Mouse (Mus musculus): ENCODE measurements around the gene Boc. TPM values are rescaled to one million over a fixed set of nuclear protein-coding genes. Genes with fewer than 3 reads are reported as not detected.
"Not testable (repeated sequence)": the region's sequence is repeated elsewhere in the genome, so short reads cannot be mapped to it uniquely, and the experiment has no call there.

Boc gene
- polyA plus RNA-seq, 1 experiment from 2014 or later: 12.1 TPM

GRCm38 (mm10) chr16:44479852-44480251 is 78.8 kb downstream of the Boc start:
- no peak overlapping the region for H3K27ac ChIP-seq (ENCODE audit: low read depth, low read length)
- H3K9ac ChIP-seq (ENCODE audit: low read depth, low read length): no peak overlapping the region
- 70% methylated on average over 14 of the region's 14 CpGs for WGBS
- H3K27me3 ChIP-seq (replicated peaks; ENCODE audit: control insufficient read depth, insufficient read depth, low read length): no peaks in the 10 kb centered on the region; the same call in 1 of the 2 replicates
- no peaks in the 10 kb centered on the region; the same call in 1 of the 2 replicates for H3K36me3 ChIP-seq (ENCODE audit: control insufficient read depth, insufficient read depth, low read length)
- ATAC-seq: no peak
- no peaks in the 10 kb centered on the region for H3K9me3 ChIP-seq (ENCODE audit: control insufficient read depth, low read length)
- H3K4me1 ChIP-seq (ENCODE audit: control insufficient read depth, insufficient read depth, low read depth, low read length): peaks cover 6% of the 10 kb centered on the region
- no peak overlapping the region for H3K4me3 ChIP-seq (ENCODE audit: low read length)
- no peak overlapping the region for H3K4me2 ChIP-seq (ENCODE audit: low read length)

- no peak for ATAC-seq
- Histone ChIP-seq H3K4me2 (ENCODE audit: low read length) (peak overlapping the region; percentile 30), H3K36me3 (ENCODE audit: control insufficient read depth, insufficient read depth, low read length) (no peaks in the 10 kb centered on the region; the same call in 1 of the 2 replicates), H3K27ac (ENCODE audit: low read depth, low read length) (no peak overlapping the region), H3K9me3 (ENCODE audit: control insufficient read depth, low read length) (no peaks in the 10 kb centered on the region), H3K4me3 (ENCODE audit: low read length) (no peak overlapping the region), H3K9ac (ENCODE audit: low read depth, low read length) (peak overlapping the region; percentile 17), H3K4me1 (ENCODE audit: control insufficient read depth, insufficient read depth, low read depth, low read length) (peaks cover 6% of the 10 kb centered on the region), H3K27me3 (replicated peaks; ENCODE audit: control insufficient read depth, insufficient read depth, low read length) (no peaks in the 10 kb centered on the region; the same call in 1 of the 2 replicates)
- 47% methylated on average over 18 of the region's 18 CpGs for WGBS
Measured at GRCm38 (mm10) chr16:44478767-44479166, 79.9 kb downstream of the Boc start.

- Histone ChIP-seq H3K4me3 (ENCODE audit: low read length) (no peak overlapping the region), H3K27me3 (replicated peaks; ENCODE audit: control insufficient read depth, insufficient read depth, low read length) (no peaks in the 10 kb centered on the region), H3K4me1 (ENCODE audit: control insufficient read depth, insufficient read depth, low read depth, low read length) (no peaks in the 10 kb centered on the region; the same call in 1 of the 2 replicates), H3K27ac (ENCODE audit: low read depth, low read length) (no peak overlapping the region), H3K36me3 (ENCODE audit: control insufficient read depth, insufficient read depth, low read length) (no peaks in the 10 kb centered on the region), H3K4me2 (ENCODE audit: low read length) (no peak overlapping the region), H3K9me3 (ENCODE audit: control insufficient read depth, low read length) (no peaks in the 10 kb centered on the region), H3K9ac (ENCODE audit: low read depth, low read length) (no peak overlapping the region)
- no peak for ATAC-seq
- 89% methylated on average over 11 of the region's 11 CpGs for WGBS
Measured at GRCm38 (mm10) chr16:44475682-44476375, 82.9 kb downstream of the Boc start.

DNA sequence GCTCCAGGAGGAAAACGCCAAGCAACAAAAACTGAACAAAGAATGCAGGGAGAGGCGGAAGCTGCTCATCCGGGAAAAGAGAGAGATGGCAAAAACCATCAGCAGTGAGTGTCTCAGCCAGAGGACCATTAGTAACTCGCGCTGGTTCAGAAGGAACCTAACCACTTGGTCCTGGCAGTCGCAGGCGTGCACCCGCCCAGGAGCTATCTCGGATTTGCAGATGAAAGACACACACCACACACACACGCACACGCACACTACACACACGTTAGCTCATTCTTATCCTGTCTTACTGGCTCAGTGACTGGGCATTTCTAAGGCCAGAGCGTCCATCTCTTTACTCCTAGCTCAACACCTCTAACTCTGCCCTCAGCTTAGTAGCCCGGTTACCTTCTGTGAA is 83.4 kb downstream of the Boc start:
- H3K4me2 ChIP-seq (ENCODE audit: low read length): no peak overlapping the region
- H3K4me3 ChIP-seq (ENCODE audit: low read length): no peak overlapping the region
- H3K9ac ChIP-seq (ENCODE audit: low read depth, low read length): no peak overlapping the region
- H3K27me3 ChIP-seq (replicated peaks; ENCODE audit: control insufficient read depth, insufficient read depth, low read length): no peaks in the 10 kb centered on the region
- no peak for ATAC-seq
- no peaks in the 10 kb centered on the region for H3K9me3 ChIP-seq (ENCODE audit: control insufficient read depth, low read length)
- no peaks in the 10 kb centered on the region; the same call in 1 of the 2 replicates for H3K4me1 ChIP-seq (ENCODE audit: control insufficient read depth, insufficient read depth, low read depth, low read length)
- 91% methylated on average over 14 of the region's 14 CpGs for WGBS
- no peak overlapping the region for H3K27ac ChIP-seq (ENCODE audit: low read depth, low read length)
- H3K36me3 ChIP-seq (ENCODE audit: control insufficient read depth, insufficient read depth, low read length): no peaks in the 10 kb centered on the region

GRCm38 (mm10) chr16:44460922-44461321 is 97.8 kb downstream of the Boc start:
- Histone ChIP-seq H3K4me3 (ENCODE audit: low read length) (no peak overlapping the region), H3K9me3 (ENCODE audit: control insufficient read depth, low read length) (no peaks in the 10 kb centered on the region), H3K4me2 (ENCODE audit: low read length) (no peak overlapping the region), H3K27me3 (replicated peaks; ENCODE audit: control insufficient read depth, insufficient read depth, low read length) (no peaks in the 10 kb centered on the region), H3K27ac (ENCODE audit: low read depth, low read length) (no peak overlapping the region), H3K9ac (ENCODE audit: low read depth, low read length) (no peak overlapping the region), H3K36me3 (ENCODE audit: control insufficient read depth, insufficient read depth, low read length) (no peaks in the 10 kb centered on the region), H3K4me1 (ENCODE audit: control insufficient read depth, insufficient read depth, low read depth, low read length) (no peaks in the 10 kb centered on the region)
- ATAC-seq: no peak
- 80% methylated on average over 5 of the region's 5 CpGs for WGBS

DNA sequence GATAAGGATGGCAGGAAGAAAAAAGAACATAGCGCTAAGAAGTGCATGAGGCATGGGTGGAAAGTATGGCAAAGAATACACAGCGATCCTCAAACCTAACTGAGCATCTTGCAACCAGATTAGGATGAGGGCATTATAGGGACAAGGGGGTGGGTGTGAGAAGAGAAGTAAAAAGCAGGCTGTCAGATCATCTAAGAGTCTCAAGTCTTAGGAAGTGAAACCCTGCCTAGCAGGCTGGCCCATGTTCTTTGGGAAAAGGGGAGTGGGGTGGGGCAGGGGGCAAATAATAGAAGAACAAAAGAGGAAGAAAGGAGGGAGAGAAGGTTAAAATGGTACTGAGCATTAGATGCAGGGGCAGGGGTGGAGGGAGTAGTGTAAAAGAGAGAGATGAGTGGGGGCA is 99.9 kb downstream of the Boc start:
- 94% methylated on average over 2 of the region's 2 CpGs for WGBS
- no peak overlapping the region for H3K4me2 ChIP-seq (ENCODE audit: low read length)
- no peaks in the 10 kb centered on the region for H3K4me1 ChIP-seq (ENCODE audit: control insufficient read depth, insufficient read depth, low read depth, low read length)
- no peak overlapping the region for H3K4me3 ChIP-seq (ENCODE audit: low read length)
- H3K9ac ChIP-seq (ENCODE audit: low read depth, low read length): no peak overlapping the region
- H3K27ac ChIP-seq (ENCODE audit: low read depth, low read length): no peak overlapping the region
- no peaks in the 10 kb centered on the region for H3K27me3 ChIP-seq (replicated peaks; ENCODE audit: control insufficient read depth, insufficient read depth, low read length)
- H3K36me3 ChIP-seq (ENCODE audit: control insufficient read depth, insufficient read depth, low read length): no peaks in the 10 kb centered on the region
- no peaks in the 10 kb centered on the region for H3K9me3 ChIP-seq (ENCODE audit: control insufficient read depth, low read length)
- ATAC-seq: no peak

DNA sequence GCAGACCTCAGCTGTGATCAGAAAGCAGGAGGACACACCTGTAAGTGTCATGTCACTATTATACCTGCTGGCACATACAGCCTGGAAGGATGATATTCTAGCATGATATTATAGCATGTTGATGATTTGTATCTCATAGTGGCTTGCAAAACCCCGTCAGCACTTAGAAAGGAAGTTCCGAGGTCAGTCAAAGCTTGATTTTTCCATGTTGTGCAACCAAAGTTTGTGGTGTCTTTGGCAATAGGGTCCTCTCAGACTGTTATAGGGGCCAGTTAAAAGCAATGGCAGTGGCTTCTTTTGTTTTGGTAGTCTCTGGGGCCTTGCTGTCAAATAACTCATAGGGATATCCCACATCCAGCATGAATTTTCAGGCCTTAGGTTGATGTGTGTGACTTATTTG is 100.8 kb downstream of the Boc start:
- 90% methylated on average over 2 of the region's 2 CpGs for WGBS
- Histone ChIP-seq H3K36me3 (ENCODE audit: control insufficient read depth, insufficient read depth, low read length) (no peaks in the 10 kb centered on the region), H3K27me3 (replicated peaks; ENCODE audit: control insufficient read depth, insufficient read depth, low read length) (no peaks in the 10 kb centered on the region), H3K9me3 (ENCODE audit: control insufficient read depth, low read length) (no peaks in the 10 kb centered on the region), H3K4me2 (ENCODE audit: low read length) (no peak overlapping the region), H3K27ac (ENCODE audit: low read depth, low read length) (no peak overlapping the region), H3K4me1 (ENCODE audit: control insufficient read depth, insufficient read depth, low read depth, low read length) (no peaks in the 10 kb centered on the region), H3K9ac (ENCODE audit: low read depth, low read length) (no peak overlapping the region), H3K4me3 (ENCODE audit: low read length) (no peak overlapping the region)
- no peak for ATAC-seq

GRCm38 (mm10) chr16:44441913-44442312 is 116.8 kb downstream of the Boc start:
- H3K4me1 ChIP-seq (ENCODE audit: control insufficient read depth, insufficient read depth, low read depth, low read length); ATAC-seq: not testable (repeated sequence)

DNA sequence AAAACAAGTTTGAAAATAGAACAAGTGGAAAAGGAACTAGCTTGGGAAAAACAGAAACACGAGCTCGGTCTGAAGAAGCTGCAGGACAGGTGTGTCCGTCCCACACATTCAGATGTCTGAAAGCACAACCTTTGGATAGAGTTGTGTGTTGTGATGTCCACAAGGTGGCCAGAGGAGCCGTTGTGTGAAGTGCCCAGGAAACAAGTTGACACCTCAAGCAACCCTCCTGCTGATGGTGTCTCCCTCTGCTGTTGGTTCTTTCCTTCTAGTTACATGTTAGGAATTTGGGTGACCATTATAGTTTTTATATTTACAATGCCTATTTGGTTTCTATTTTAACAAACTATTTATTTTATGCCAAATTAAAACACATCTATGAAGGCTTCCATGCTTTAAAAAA is 123.2 kb downstream of the Boc start:
- Histone ChIP-seq H3K9ac (ENCODE audit: low read depth, low read length) (no peak overlapping the region), H3K4me2 (ENCODE audit: low read length) (no peak overlapping the region), H3K27ac (ENCODE audit: low read depth, low read length) (no peak overlapping the region), H3K36me3 (ENCODE audit: control insufficient read depth, insufficient read depth, low read length) (no peaks in the 10 kb centered on the region), H3K9me3 (ENCODE audit: control insufficient read depth, low read length) (no peaks in the 10 kb centered on the region), H3K27me3 (replicated peaks; ENCODE audit: control insufficient read depth, insufficient read depth, low read length) (no peaks in the 10 kb centered on the region), H3K4me1 (ENCODE audit: control insufficient read depth, insufficient read depth, low read depth, low read length) (no peaks in the 10 kb centered on the region), H3K4me3 (ENCODE audit: low read length) (no peak overlapping the region)
- ATAC-seq: no peak
- WGBS: 74% methylated on average over 4 of the region's 4 CpGs

More at GRCm38 (mm10) chr16:44441913-44442312, 116.8 kb downstream of the Boc start:
- H3K9ac ChIP-seq (ENCODE audit: low read depth, low read length); H3K36me3 ChIP-seq (ENCODE audit: control insufficient read depth, insufficient read depth, low read length); H3K9me3 ChIP-seq (ENCODE audit: control insufficient read depth, low read length); H3K27me3 ChIP-seq (replicated peaks; ENCODE audit: control insufficient read depth, insufficient read depth, low read length); H3K27ac ChIP-seq (ENCODE audit: low read depth, low read length); H3K4me3 ChIP-seq (ENCODE audit: low read length); H3K4me2 ChIP-seq (ENCODE audit: low read length): not testable (repeated sequence)
- WGBS: 95% methylated on average over 15 of the region's 15 CpGs

Data from hindbrain, embryonic 16.5 days (tissue).